Mouse (Mus musculus): ENCODE results near the gene Prkra. TPM values are rescaled to one million over a fixed set of nuclear protein-coding genes. Genes with fewer than 3 reads are reported as not detected.
"Not testable (repeated sequence)": the region's sequence is repeated elsewhere in the genome, so short reads cannot be mapped to it uniquely, and the experiment has no call there.

Prkra gene
- polyA plus RNA-seq, 1 experiment from 2014 or later, result 67.5 TPM

DNA sequence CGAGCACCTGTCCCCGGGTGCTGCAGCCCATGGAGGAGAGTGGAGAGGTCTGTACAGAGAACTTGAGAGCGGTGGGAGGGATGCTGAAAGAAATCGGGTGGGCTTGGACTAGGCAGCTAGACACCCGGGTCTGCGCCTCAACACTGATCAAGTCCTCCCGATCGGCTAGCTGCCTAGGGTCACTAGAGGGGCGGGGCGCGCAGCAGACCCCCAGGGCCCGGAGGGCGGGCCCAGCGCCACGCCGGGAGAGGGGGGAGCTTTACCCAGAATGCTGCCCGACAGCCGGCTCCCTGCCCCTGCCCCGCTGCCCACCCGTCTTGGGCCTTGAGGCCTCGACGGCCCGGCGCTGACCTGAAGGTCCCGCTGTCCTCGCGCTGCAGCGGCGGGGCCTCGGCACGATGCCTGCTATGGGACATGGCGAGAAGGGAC, 360 bp downstream of the Prkra start:
- no peaks in the 10 kb centered on the region for H3K9me3 ChIP-seq (ENCODE audit: control insufficient read depth, low read length)
- WGBS, result 0% methylated on average over 21 of the region's 32 CpGs
- H3K9ac ChIP-seq (ENCODE audit: low read length), result peak overlapping the region; percentile 93
- H3K36me3 ChIP-seq (ENCODE audit: control insufficient read depth, insufficient read depth, low read length), result peaks cover 4% of the 10 kb centered on the region
- H3K4me2 ChIP-seq (ENCODE audit: low read depth, low read length), result peak overlapping the region; percentile 90
- H3K27me3 ChIP-seq (ENCODE audit: control insufficient read depth, insufficient read depth, low read depth, low read length), result no peaks in the 10 kb centered on the region
- H3K4me1 ChIP-seq (replicated peaks; ENCODE audit: control insufficient read depth, insufficient read depth, low read length), result peaks cover 12% of the 10 kb centered on the region; the same call in 1 of the 2 replicates
- H3K27ac ChIP-seq (ENCODE audit: low read length), result peak overlapping the region; percentile 94
- ATAC-seq (ENCODE audit: low read depth), result no peak; the same call in 1 of the 2 replicates
- peak overlapping the region; percentile 86 for H3K4me3 ChIP-seq (ENCODE audit: low read length)

DNA sequence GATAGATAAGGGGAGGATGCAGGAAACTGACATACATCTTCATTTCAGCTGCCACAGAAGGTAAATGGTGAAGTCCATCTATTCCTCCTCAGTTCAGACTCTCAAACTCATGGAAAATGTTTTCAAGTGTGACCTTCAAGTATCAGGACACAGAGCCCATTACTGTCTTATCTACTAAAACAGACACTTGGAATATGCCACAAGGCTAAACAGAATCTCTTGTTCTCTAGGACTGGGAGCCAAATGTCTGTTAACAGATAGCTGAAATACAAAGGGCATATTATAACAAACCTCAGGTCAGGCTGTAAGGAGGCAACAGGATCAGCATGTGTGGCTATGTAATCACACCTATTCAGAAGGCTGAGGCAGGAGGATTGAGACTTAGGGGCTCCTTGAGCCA, 4.0 kb downstream of the Prkra start:
- H3K4me3 ChIP-seq (ENCODE audit: low read length), result no peak overlapping the region
- ATAC-seq (ENCODE audit: low read depth), result no peak
- no peak overlapping the region for H3K27ac ChIP-seq (ENCODE audit: low read length)
- no peak overlapping the region for H3K4me2 ChIP-seq (ENCODE audit: low read depth, low read length)
- H3K4me1 ChIP-seq (replicated peaks; ENCODE audit: control insufficient read depth, insufficient read depth, low read length), result peaks cover 10% of the 10 kb centered on the region; the same call in 1 of the 2 replicates
- no peak overlapping the region for H3K9ac ChIP-seq (ENCODE audit: low read length)
- H3K9me3 ChIP-seq (ENCODE audit: control insufficient read depth, low read length), result no peaks in the 10 kb centered on the region
- peaks cover 10% of the 10 kb centered on the region for H3K36me3 ChIP-seq (ENCODE audit: control insufficient read depth, insufficient read depth, low read length)
- H3K27me3 ChIP-seq (ENCODE audit: control insufficient read depth, insufficient read depth, low read depth, low read length), result no peaks in the 10 kb centered on the region

DNA sequence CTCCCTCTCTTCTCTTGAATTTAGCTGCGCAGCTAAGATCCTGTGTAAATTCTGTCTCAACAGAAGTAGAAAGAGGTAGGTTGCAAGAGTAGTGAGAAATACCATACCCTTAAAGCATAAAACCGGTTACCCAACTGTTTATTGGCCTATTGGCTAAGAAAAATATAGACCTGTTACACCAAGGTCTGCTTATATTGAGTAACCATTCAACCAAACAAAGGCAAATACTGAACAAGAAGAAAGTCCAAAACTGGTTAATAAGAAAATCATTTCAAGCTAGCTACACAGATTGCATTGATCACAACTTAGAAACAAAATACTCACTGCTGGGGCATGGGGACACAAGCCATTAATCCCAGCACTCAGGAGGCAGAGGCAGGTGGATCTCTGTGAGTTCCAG, 8.2 kb downstream of the Prkra start:
- H3K27me3 ChIP-seq (ENCODE audit: control insufficient read depth, insufficient read depth, low read depth, low read length), result no peaks in the 10 kb centered on the region
- no peaks in the 10 kb centered on the region for H3K4me1 ChIP-seq (replicated peaks; ENCODE audit: control insufficient read depth, insufficient read depth, low read length)
- no peak overlapping the region for H3K4me3 ChIP-seq (ENCODE audit: low read length)
- no peak overlapping the region for H3K9ac ChIP-seq (ENCODE audit: low read length)
- no peak overlapping the region for H3K4me2 ChIP-seq (ENCODE audit: low read depth, low read length)
- H3K27ac ChIP-seq (ENCODE audit: low read length), result no peak overlapping the region
- no peak for ATAC-seq (ENCODE audit: low read depth)
- WGBS, result 93% methylated on average over 2 of the region's 2 CpGs
- peaks cover 31% of the 10 kb centered on the region for H3K36me3 ChIP-seq (ENCODE audit: control insufficient read depth, insufficient read depth, low read length)
- no peaks in the 10 kb centered on the region for H3K9me3 ChIP-seq (ENCODE audit: control insufficient read depth, low read length)

DNA sequence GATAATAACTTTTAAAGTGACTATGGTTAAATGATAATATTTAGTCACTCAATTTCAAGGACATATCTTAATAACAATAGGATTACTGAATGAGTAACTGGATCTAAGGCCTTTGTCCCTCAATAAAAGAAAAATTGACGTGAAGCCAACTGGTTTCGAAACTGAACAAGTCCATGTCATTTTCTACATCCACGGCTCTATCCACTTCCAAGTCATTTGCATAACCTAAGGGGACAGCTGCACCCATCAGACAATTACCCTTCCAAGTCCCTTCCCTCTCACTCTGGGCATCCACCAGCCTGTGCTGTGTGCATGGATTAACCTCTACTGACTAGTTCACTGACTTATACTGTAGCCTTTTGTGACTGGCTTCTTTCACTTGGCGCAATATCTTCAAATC, 16.2 kb downstream of the Prkra start:
- no peak for ATAC-seq (ENCODE audit: low read depth)
- peaks cover 2% of the 10 kb centered on the region for H3K9me3 ChIP-seq (ENCODE audit: control insufficient read depth, low read length)
- no peaks in the 10 kb centered on the region for H3K4me1 ChIP-seq (replicated peaks; ENCODE audit: control insufficient read depth, insufficient read depth, low read length)
- H3K4me3 ChIP-seq (ENCODE audit: low read length), result no peak overlapping the region
- H3K36me3 ChIP-seq (ENCODE audit: control insufficient read depth, insufficient read depth, low read length), result peaks cover 50% of the 10 kb centered on the region
- H3K9ac ChIP-seq (ENCODE audit: low read length), result no peak overlapping the region
- H3K27me3 ChIP-seq (ENCODE audit: control insufficient read depth, insufficient read depth, low read depth, low read length), result no peaks in the 10 kb centered on the region
- no peak overlapping the region for H3K27ac ChIP-seq (ENCODE audit: low read length)
- WGBS, result 86% methylated on average over 4 of the region's 4 CpGs
- H3K4me2 ChIP-seq (ENCODE audit: low read depth, low read length), result no peak overlapping the region

DNA sequence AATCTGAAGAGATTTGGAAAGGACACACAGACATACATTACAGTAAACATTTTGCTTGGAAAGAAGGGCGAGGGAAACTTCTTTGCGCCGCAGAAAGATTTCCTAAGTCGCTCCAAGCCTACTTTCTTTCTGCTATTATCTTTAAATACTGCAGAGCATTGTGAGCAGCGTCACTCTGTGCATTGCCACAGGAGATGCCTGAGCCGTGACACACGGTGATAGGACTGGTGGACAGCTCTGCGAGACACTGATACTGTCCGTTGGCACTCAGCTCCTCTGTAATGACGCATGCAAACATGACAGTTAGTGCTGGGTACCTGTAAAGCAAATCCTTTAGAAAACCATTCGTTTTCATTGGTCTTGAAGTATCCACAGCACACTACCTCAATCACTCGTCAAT, 17.5 kb downstream of the Prkra start:
- peaks cover 5% of the 10 kb centered on the region for H3K9me3 ChIP-seq (ENCODE audit: control insufficient read depth, low read length)
- H3K9ac ChIP-seq (ENCODE audit: low read length), result no peak overlapping the region
- peaks cover 45% of the 10 kb centered on the region for H3K36me3 ChIP-seq (ENCODE audit: control insufficient read depth, insufficient read depth, low read length)
- H3K27me3 ChIP-seq (ENCODE audit: control insufficient read depth, insufficient read depth, low read depth, low read length), result no peaks in the 10 kb centered on the region
- no peak for ATAC-seq (ENCODE audit: low read depth)
- no peaks in the 10 kb centered on the region for H3K4me1 ChIP-seq (replicated peaks; ENCODE audit: control insufficient read depth, insufficient read depth, low read length)
- H3K4me2 ChIP-seq (ENCODE audit: low read depth, low read length), result no peak overlapping the region
- no peak overlapping the region for H3K4me3 ChIP-seq (ENCODE audit: low read length)
- WGBS, result 85% methylated on average over 12 of the region's 12 CpGs
- no peak overlapping the region for H3K27ac ChIP-seq (ENCODE audit: low read length)

DNA sequence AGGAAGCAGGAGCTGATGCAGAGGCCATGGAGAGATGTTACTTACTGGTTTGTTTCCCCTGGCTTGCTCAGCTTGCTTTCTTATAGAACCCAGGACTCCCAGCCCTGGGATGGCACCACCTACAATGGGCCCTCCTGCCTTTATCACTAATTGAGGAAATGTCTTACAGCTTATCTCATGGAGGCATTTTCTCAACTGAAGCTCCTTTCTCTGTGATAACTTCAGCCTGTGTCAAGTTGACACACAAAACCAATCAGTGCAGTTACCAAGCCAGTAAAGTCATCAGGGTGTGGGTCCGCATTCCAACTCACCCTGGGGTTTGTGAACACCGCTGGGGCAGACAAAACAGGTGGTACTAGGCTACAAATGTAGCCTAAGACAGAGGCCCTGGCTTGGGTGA, 25.5 kb downstream of the Prkra start:
- not testable (repeated sequence) for H3K27ac ChIP-seq (ENCODE audit: low read length); H3K4me2 ChIP-seq (ENCODE audit: low read depth, low read length); H3K4me1 ChIP-seq (replicated peaks; ENCODE audit: control insufficient read depth, insufficient read depth, low read length); H3K27me3 ChIP-seq (ENCODE audit: control insufficient read depth, insufficient read depth, low read depth, low read length); H3K9me3 ChIP-seq (ENCODE audit: control insufficient read depth, low read length); H3K4me3 ChIP-seq (ENCODE audit: low read length); ATAC-seq (ENCODE audit: low read depth); H3K9ac ChIP-seq (ENCODE audit: low read length)
- H3K36me3 ChIP-seq (ENCODE audit: control insufficient read depth, insufficient read depth, low read length), result peaks cover 19% of the 10 kb centered on the region
- 89% methylated on average over 2 of the region's 2 CpGs for WGBS

DNA sequence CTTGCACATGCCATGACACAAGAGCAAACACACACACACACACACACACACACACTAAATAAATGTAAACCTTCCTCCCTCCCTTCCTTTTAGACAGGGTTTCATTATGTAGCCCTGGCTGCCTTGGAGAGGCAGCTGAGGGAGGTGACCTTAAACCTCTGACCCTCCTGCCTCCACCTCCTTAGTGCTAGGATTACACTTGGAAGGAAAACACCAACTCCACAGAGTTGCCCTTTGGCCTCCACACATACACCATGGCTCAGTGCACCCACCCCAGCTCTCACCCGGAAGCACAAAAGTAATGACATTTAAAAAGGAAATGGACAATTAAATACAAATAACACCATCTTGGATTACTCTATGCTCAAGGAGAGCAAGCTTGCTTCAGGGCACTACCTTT, 26.1 kb downstream of the Prkra start:
- H3K4me3 ChIP-seq (ENCODE audit: low read length), result no peak overlapping the region
- H3K4me1 ChIP-seq (replicated peaks; ENCODE audit: control insufficient read depth, insufficient read depth, low read length), result no peaks in the 10 kb centered on the region
- no peak for ATAC-seq (ENCODE audit: low read depth)
- no peak overlapping the region for H3K27ac ChIP-seq (ENCODE audit: low read length)
- H3K9ac ChIP-seq (ENCODE audit: low read length), result no peak overlapping the region
- H3K4me2 ChIP-seq (ENCODE audit: low read depth, low read length), result no peak overlapping the region
- no peaks in the 10 kb centered on the region for H3K27me3 ChIP-seq (ENCODE audit: control insufficient read depth, insufficient read depth, low read depth, low read length)
- WGBS, result 59% methylated on average over 1 of the region's 1 CpGs
- peaks cover 13% of the 10 kb centered on the region for H3K36me3 ChIP-seq (ENCODE audit: control insufficient read depth, insufficient read depth, low read length)
- H3K9me3 ChIP-seq (ENCODE audit: control insufficient read depth, low read length), result peaks cover 9% of the 10 kb centered on the region

DNA sequence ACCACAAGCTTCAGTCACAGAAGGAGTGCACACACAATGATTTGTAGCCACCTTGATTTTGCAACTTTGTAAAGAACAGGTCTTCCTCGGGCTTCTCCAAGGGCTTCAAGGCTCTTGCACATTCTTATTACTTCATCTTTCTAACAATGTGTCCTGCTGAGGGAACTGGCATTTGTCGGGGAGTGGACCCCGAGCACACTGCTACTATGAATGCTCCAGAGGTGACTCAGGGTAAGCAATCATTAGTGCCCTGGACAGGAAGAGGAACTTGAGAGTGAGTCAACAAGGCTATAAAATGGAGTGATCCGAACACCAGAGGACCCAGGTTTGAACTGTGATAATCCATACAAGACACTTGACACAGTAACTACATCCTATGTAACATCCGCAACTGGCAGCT, 27.6 kb downstream of the Prkra start:
- Histone ChIP-seq H3K27ac (ENCODE audit: low read length) (no peak overlapping the region), H3K9ac (ENCODE audit: low read length) (no peak overlapping the region), H3K4me3 (ENCODE audit: low read length) (no peak overlapping the region), H3K9me3 (ENCODE audit: control insufficient read depth, low read length) (peaks cover 4% of the 10 kb centered on the region; the same call in 1 of the 2 replicates), H3K36me3 (ENCODE audit: control insufficient read depth, insufficient read depth, low read length) (peaks cover 5% of the 10 kb centered on the region), H3K4me2 (ENCODE audit: low read depth, low read length) (no peak overlapping the region), H3K27me3 (ENCODE audit: control insufficient read depth, insufficient read depth, low read depth, low read length) (no peaks in the 10 kb centered on the region), H3K4me1 (replicated peaks; ENCODE audit: control insufficient read depth, insufficient read depth, low read length) (no peaks in the 10 kb centered on the region)
- ATAC-seq (ENCODE audit: low read depth), result no peak
- 73% methylated on average over 5 of the region's 5 CpGs for WGBS

DNA sequence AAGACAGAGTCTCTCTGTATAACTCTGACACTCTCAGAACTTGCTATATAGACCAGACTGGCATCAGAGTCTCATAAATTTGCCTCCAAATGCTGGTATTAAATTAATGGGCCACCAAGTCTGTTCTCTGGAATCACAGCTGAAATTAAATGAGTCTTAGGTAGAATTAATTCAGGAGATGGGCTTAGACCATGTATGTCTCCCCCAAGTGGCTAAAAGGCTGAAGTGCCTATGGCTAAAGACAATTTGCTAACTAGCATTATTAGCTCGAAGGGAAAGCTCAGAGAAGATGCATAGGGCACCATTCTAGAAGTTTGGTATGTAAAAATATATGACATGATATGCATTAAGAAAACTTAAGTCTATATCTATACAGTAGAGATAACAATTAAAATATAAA, 29.7 kb downstream of the Prkra start:
- WGBS, result 39% methylated on average over 1 of the region's 1 CpGs
- H3K4me2 ChIP-seq (ENCODE audit: low read depth, low read length), result no peak overlapping the region
- no peak for ATAC-seq (ENCODE audit: low read depth)
- H3K27ac ChIP-seq (ENCODE audit: low read length), result no peak overlapping the region
- no peaks in the 10 kb centered on the region for H3K9me3 ChIP-seq (ENCODE audit: control insufficient read depth, low read length)
- H3K4me1 ChIP-seq (replicated peaks; ENCODE audit: control insufficient read depth, insufficient read depth, low read length), result no peaks in the 10 kb centered on the region
- H3K9ac ChIP-seq (ENCODE audit: low read length), result no peak overlapping the region
- no peak overlapping the region for H3K4me3 ChIP-seq (ENCODE audit: low read length)
- H3K36me3 ChIP-seq (ENCODE audit: control insufficient read depth, insufficient read depth, low read length), result no peaks in the 10 kb centered on the region
- no peaks in the 10 kb centered on the region for H3K27me3 ChIP-seq (ENCODE audit: control insufficient read depth, insufficient read depth, low read depth, low read length)

DNA sequence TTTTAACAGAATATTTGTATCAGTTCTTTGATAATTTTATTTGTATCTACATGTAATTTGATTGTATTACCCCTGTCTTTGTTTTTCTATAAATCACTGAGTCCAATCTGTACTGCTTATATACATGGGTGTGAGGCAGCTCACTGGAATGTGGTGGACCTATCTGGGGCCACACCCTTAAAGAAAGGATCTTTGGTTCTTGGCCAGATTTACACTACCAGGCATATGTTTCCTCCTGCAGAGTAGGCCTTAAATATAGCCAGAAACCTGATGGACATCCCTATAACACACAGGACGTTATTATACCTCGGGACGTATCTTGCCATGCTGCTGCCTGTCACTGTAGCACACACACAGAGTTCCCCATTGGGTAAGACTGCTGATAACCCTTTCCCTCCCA, 35.8 kb downstream of the Prkra start:
- Histone ChIP-seq H3K27me3 (ENCODE audit: control insufficient read depth, insufficient read depth, low read depth, low read length) (no peaks in the 10 kb centered on the region), H3K4me3 (ENCODE audit: low read length) (no peak overlapping the region), H3K27ac (ENCODE audit: low read length) (no peak overlapping the region), H3K4me2 (ENCODE audit: low read depth, low read length) (no peak overlapping the region), H3K9ac (ENCODE audit: low read length) (no peak overlapping the region), H3K36me3 (ENCODE audit: control insufficient read depth, insufficient read depth, low read length) (no peaks in the 10 kb centered on the region), H3K4me1 (replicated peaks; ENCODE audit: control insufficient read depth, insufficient read depth, low read length) (0 out of 2 replicates have a peak, but pooled peaks cover 4% of the 10 kb centered on the region), H3K9me3 (ENCODE audit: control insufficient read depth, low read length) (no peaks in the 10 kb centered on the region)
- WGBS, result 68% methylated on average over 3 of the region's 3 CpGs
- no peak for ATAC-seq (ENCODE audit: low read depth)

All from lung, embryonic 16.5 days (tissue).